Mouse (Mus musculus) layer of hippocampus, postnatal 10 days (tissue): Measurements from ENCODE around the gene Gm5114. TPM values are rescaled to one million over a fixed set of nuclear protein-coding genes. Genes with fewer than 3 reads are reported as not detected.
A peak's percentile ranks its signal among the peaks of the same experiment; 100 is the strongest.
"Not testable (repeated sequence)": the region's sequence is repeated elsewhere in the genome, so short reads cannot be mapped to it uniquely, and the experiment has no call there.

Experiments used
- DNase-seq, 2 experiments: peaks; one replicate each; pipeline ENCODE4 v3.0.0; 2021; ENCODE audit warnings: low spot score in 2 of 2
- long read RNA-seq: library from polyadenylated mRNA; stranded (forward); transcript quantifications from one replicate; pipeline ENCODE4 v2.0.0, GENCODE M21; 2023
- microRNA-seq, 2 experiments: library from miRNA; unstranded; fragments of <30 nt; microRNA quantifications; one replicate each; pipeline ENCODE4 v1.2.0; 2021
- total RNA-seq, 2 experiments: library from RNA; stranded (reverse); gene quantifications; 2 replicates each; pipeline ENCODE4 v1.2.3; 2021

Gene Gm5114
- not detected for total RNA-seq
- long read RNA-seq: 0 reads

DNA sequence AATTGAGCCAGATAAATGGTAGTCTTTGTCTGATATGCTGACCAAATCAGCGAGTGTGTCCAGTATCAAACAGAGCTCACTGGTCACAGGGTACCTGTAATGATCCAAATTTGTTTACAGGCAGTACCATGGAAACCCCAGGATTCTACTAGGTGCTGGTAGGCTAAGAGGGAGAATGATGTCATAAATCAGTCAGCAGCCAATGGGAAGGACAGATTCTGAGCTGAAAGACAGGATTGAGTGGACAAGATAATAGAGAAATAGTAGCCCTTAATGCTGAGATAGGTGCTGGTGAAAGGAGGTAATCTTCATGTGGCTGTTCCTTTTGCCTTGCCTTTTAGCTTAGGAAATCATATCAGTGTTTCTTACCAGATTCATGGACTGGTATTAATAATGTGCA lies at the start of gene Gm5114:
Gene Gm5114, minus strand, starts transcription at position 101 of the 400 bp plus-strand sequence.
- not testable (repeated sequence) for DNase-seq

- no peak for DNase-seq
Observed at GRCm38 (mm10) chr7:39455806-39456205, 42.8 kb upstream of the Gm5114 start.

GRCm38 (mm10) chr7:39449260-39450021 lies 36.5 kb upstream of the Gm5114 start:
- DNase-seq: peak; percentile 77 to 84

GRCm38 (mm10) chr7:39448626-39449242 lies 35.8 kb upstream of the Gm5114 start:
- DNase-seq: peak in 1 of 2 experiments; percentile 36

- no peak for DNase-seq
Observed at GRCm38 (mm10) chr7:39441237-39441636, 28.3 kb upstream of the Gm5114 start.

DNA sequence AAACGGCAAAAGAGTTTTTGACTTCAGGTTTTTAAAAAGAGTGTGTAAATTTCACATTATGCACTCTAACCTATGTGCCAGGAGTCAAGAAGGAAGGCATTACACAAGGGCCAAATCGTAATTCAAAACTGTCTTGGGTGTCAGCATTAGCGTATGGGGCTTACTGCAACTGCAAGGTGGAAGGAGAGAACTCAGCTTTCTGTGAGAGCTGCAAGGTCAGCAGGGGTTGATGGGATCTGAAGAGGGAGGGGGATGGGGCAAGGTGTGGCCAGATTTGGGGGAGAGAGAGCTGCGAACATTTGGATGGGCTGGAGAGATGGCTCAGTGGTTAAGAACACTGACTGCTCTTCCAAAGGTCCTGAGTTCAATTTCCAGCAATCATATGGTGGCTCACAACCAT lies 27.4 kb upstream of the Gm5114 start:
- DNase-seq: no peak

Small RNA genes lying within 50 kb of the gene (microRNA-seq; reads per million reads assigned to microRNA genes)
- gene Gm27437: 0 reads per million in 2 experiments

Other genes with a start within 250 kb of the Gm5114 start
- gene Zfp619, start 104.6 kb upstream of the Gm5114 start, total RNA-seq: 1 to 10 TPM; 3.7 to 4.2 TPM